Mouse (Mus musculus) adrenal gland, adult 8-10 months (tissue): ENCODE measurements around the gene Nfyc. TPM values are rescaled to one million over a fixed set of nuclear protein-coding genes. Genes with fewer than 3 reads are reported as not detected.
A peak's percentile ranks its signal among the peaks of the same experiment; 100 is the strongest.

Experiments
- DNase-seq: peaks from one replicate; pipeline ENCODE4 v3.0.0; 2022
- total RNA-seq, 4 experiments: library from RNA; stranded (reverse); gene quantifications; 2 replicates each; pipeline ENCODE4 v1.2.4; 2022

Nfyc gene
- total RNA-seq, 4 experiments from 2014 or later = 53.7 to 65.7 (median 59.4) TPM

DNA sequence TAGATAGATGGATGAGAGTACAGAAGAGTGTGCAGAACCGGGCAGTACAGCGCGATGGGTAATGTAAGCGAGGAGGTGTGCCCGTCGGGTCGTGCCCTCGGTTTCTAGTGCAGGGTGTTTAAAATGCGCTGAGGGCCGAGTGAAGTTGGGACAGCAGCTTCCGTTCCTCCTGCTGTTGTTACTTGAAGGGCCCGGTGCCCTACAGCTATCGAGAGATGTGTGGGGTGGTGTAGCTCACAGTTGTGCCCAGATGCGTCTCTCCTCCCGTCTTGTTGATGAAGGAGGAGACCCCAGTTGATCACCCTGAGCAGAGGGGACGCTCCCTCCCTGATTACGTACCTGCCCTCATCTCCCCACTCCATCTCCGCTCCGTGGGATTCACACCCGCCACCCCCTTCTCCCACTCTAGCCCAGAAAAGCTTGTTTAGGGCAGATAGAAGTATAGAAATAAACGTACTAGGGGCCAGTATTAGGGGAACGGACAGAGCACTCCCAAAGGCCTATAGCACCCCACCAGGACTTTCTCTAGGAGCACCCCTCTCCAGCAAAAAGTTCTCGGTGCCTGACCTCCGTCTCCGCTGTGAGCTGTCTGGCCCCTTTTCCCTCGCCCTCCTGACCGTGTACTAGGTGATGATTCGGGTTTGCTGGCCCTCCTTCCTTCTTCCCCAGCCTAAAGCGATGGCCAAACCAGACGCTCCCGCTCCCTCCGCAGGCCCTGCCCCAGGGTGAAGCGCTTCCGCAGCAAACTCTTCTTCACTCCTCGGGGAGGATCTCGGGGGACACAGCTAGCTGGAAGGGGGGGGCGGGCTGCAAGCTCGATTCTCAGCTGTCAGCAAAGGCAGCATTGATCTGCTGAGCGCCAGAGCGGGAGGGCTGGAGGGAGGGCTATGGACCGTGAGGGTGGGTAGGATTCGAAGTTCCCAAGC lies 83.2 kb downstream of the Nfyc start, which contains the start of gene Kcnq4:
Gene Kcnq4, minus strand, starts transcription at position 672 of the 926 bp plus-strand sequence.
- DNase-seq = no peak

DNA sequence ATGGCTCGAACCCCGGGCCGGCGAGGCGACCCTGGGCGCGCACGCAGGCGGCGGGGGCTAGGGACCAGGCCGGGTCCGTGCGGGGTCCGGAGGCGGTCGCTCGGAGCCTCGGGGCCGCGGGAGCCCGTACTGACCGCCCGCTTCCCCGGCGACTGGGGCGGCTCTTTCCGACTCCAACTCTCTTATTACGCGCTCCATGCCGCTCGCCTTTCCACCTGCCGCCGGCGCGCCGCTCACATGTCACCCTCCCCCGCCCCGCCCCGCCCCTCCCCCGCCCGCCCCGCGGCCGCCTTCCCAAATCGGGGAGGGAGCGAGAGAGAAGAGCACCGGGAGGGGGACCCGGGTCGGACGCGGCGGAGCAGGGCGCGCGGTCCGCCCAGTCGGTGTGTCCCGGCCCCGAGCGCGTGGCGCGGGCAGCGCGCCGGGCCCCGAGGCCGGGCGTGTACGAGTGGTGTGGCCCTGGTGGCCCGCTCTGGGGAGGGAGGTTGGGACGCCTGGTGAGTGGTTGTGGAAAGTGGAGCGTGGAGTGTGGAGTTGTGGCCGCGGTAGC lies 84.1 kb downstream of the Nfyc start:
- DNase-seq = no peak

DNA sequence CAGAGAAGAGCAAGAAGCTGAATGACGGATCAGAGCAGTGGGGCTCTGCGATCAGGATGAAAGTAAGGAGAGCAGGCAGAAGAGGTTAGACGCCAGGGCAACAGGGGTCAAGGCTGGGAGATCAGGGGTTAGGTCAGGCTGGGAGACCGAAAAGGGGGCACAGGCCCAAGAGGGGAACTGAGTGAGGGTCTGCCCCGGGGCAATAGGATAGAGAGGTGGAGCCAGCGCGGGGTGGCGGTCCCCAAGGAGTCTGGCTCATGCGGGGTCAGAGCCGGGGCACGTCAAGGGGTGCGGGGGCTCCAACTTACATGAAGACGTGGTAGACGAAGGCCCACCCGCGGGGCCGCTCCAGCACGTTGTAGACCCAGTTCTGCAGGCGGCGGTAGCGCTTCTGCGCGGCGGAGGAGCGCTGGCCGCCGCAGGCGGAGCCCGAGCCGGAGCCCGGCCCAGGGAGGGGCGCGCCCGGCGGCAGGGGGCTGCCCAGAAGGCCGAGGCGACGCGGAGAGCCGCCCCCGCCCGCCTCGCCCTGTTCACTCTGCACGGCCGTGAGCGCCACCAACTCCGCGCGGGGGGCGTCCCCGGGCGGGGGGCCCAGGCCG lies 84.7 kb downstream of the Nfyc start:
- no peak for DNase-seq

DNA sequence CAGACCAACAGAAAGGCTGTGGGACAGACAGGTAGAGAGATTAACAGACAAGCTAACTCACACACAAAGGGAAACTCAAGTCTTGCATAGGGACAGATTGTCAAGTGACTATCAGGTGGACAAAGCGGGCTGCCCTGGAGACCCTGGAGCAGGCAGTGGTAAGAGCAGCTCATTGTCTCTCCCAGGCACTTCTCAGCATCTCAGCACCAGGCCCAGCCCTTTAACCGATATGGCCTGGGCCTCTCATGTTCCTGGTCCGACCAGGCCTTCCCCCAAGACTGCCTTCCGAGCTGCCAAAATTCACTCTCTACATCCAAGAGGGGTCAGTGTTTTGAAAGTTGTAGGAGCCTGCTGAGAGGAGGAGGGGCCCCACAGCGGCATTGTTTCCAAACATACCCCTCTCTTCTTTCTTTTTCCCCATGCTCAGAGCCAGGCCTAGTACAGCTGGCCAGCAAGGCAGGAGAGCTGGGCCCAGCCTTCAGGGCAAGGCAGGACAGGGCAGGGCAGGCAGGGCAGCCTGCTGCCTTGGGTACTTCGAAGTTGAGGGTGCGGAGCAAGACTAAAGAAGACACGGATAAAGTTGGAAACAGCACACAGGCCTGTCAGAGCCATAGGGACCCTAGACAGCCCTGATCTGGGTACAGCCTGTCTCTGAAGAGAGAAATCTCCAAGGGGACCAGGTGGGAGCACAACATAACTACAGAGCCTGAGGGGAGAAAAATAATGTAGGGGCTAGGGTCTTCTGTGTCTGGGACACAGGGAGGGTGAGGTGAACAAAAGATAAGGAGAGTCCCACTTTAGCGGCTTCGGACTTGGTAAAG lies 85.4 kb downstream of the Nfyc start:
- no peak for DNase-seq

- no peak for DNase-seq
These were observed 87.7 kb downstream of the Nfyc start for GRCm38 (mm10) chr4:120743636-120744035.

DNA sequence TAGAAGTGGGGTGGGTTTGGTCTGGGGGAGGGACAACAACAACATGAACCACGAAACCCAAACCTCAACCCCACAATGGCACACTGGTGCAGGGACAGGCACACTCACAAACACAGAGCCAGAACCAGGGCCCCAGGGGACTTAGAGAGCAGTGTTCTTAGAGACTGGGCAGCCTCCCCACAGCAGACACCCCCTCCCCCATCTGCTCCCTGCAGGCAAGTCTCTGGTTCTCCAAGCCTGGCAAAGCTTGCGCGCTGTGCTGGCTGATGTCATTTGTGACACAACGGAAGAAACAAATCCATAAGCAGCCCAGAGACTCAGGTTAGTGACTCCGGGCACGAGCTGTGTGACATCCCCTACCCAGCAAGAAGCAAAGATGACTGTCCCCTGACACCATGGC lies 90.1 kb downstream of the Nfyc start:
- peak; percentile 28 for DNase-seq

- DNase-seq = no peak
These were observed 97.3 kb downstream of the Nfyc start for GRCm38 (mm10) chr4:120734012-120734622.

DNA sequence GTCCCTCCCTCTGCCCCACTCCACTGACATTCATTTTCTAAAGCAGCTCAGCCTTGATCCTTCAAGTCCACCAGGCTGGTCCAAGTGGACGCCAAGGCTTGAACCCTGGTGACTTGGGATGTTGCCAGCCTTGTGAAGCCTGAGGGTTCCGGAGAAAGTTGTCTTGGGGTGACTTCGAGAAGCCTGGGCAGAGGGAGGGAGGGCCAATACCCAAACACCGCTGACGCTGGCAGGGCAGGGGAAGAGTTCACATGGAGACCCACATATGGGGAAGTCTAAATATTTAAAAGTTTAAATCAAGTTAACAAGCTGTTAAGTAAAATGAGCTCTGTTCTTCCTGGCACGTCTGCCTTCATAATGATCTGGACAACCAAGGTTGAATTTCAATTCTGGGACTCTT lies 98.6 kb downstream of the Nfyc start:
- no peak for DNase-seq

DNA sequence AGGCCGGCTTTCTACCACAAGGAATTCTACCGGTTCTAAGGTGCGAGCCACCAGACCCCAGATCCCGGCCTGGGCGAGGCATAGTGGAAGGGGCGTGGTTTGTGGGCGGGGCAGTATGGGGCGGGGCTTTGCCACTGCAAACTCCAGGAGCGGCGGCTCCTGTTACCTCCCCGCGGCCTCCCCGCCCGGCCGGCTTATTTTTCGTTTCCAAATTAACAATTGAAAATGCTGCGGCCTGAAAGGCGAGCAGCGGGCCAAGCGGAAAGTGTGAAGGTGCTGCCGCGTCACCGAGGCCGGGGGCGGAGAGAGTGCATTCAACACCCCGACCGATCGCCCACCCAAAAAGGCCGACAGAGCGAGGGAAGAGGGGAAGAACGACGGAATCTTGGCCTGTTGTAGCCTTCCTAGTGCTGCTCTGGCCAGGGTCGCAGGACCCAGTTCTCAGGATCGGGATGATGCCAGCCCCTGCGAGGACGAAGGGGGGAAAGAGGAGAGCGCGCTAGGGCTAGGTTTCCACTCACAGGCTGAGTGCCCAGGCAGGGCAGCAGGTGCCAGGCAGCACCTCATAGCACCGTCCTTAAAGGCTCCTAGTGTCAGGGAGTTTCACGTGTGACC lies 100.2 kb downstream of the Nfyc start:
- DNase-seq = peak; percentile 44

DNA sequence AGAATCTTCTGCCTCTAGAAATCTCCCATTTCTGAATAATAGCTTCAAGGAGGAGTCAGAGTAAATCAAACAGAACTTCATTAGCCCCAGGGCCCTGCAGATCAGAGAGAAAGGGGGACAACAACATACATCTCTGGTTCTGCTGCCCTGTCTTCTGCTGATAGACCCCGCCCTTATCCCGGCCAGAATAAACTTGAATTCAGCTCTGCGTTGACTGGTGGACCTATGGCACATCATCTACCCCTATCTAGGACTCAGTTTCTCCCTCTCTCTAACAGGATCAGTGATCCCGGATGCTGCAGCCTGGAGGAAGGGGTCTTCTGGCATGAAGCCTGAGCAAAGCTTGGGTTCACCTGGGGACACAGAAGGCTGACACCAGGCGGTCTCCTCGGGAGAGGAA lies 100.8 kb downstream of the Nfyc start:
- no peak for DNase-seq

GRCm38 (mm10) chr4:120730146-120730545 lies 101.2 kb downstream of the Nfyc start:
- no peak for DNase-seq

DNA sequence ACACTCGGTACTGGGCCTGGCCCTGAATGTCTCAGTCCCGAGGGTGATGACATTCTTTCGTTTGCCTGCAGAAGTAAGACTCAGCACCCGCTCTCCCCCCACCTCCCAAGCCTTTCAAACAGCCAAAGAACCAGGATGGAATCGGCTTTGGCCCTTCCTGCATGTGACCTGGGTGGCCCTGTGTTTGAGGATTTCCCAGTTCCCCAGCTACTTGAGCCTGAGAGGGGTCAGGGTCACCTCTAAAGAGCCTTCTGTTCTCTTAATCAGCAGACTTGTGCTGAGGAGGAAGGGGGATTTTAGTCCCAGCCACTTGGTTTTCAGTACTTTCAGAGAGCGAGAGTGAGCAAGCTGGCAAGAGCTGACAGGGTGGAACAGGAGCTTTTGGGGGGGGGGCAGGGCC lies 101.9 kb downstream of the Nfyc start:
- no peak for DNase-seq

GRCm38 (mm10) chr4:120727842-120728241 lies 103.5 kb downstream of the Nfyc start:
- DNase-seq = no peak

DNA sequence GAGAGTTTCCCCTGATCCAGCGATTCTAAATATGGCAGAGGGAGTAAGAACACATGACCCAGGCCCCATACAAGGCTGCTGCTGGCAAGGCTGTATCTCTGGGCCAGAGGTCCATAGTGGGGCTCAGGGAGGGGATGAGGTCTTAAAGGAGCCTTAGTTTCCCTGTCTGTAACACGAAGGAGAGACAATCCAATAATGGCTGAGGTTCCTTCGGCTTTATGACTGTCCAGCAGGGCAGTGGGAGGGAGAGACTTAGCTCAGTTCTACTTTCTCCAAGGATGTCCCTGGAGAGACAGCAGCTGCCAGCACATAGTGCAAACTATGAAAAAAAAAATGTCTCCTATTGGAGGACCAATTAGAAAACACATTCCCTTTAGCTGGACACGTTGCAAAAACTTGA lies 105.2 kb downstream of the Nfyc start:
- no peak for DNase-seq

GRCm38 (mm10) chr4:120725516-120726090 lies 105.8 kb downstream of the Nfyc start:
- DNase-seq = no peak

- DNase-seq = no peak
These were observed 109.8 kb downstream of the Nfyc start for GRCm38 (mm10) chr4:120721574-120721973.

DNA sequence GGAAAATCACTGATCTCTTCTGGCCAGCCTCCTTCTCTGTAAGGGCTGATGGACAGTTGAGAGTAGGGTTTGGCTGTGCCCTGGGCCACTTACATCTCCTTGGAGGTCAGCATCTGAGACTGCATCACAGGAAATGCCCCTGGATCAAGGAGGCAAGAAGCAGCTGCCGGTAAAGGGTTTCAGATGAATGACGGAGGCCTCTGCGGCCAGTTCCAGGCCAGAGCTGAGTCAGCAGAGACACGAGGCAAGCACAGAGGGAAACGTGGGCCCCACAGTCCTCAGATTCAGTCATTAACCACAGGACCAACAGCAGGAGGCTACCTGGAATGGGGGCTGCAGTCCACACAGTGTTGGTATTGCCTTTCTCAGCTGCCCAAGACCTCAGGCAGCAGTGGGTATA lies 112.2 kb downstream of the Nfyc start:
- no peak for DNase-seq

DNA sequence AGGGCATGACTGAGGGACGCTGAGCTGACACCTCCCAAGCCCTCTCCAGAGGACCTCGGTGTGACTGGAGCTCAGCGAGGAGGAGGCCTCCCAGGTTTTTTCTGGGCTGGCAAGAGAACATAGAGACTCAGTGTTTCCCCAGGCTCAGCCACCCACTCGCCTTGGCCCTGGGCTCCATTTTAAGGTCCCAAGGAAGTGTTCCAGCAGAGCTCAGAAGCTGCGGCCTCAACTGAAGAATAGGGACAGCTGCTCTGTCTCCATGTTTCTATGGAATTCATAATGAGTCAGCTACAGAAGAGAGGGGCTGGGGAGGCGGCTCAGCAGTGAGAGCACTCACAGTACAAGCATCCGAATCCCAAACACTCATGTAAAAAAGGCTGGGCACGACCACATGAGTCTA lies 113.8 kb downstream of the Nfyc start:
- DNase-seq = no peak

DNA sequence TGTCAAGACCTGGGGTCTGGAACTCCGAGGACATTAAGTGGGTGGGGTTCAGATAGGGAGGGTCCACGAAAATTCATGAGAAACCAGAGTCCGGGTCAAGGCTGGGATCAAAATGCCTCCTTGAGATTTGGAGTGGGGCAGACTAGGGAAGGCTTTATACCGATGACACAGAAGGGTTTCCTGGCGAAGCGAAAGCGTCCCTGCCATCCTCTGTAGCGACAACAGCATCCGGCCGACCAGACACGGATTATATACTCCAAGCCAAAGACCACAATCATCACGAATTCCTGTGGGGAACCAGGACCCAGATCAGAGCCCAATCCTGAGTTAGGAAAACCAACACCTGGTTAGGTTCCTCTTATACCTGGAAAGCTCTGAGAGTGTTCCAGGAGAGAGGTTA lies 114.6 kb downstream of the Nfyc start:
- DNase-seq = no peak

GRCm38 (mm10) chr4:120716141-120716571 lies 115.2 kb downstream of the Nfyc start:
- DNase-seq = peak; percentile 55

DNA sequence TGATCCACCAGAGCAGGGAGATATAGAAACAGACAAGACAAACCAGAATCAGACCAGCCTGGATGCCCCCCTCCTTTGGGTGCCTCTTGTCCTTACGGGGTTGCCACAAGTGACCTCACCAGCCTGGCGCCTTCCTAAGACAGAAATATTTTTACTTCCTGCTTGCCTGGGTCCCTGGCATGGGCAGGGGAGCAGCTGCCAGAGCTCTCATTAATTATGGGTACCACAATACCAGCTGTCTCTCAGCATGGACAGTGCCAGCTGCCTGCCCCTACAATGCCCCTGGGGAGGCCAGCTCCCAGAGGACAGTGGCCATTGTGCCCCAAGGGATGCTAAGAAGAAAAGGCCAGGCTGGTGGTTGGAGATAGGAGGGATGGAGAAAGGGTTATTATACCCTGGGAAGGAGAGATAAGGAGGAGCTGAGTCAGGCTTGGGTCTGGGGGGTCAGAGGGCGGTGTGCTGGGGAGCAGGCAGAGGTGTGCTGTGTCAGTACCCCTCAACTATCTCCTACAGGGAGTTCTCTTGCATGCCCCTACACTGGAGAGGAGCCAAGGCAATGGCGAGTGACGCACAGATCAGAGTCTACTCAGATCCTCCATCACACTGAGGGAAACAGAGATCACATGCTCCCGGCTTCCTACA lies 117.4 kb downstream of the Nfyc start:
- DNase-seq = no peak
